ENCODE assay signal across 18 mouse cellular contexts in genomic region chr1:160618201-160618600, GRCm38 (mm10).
A peak's percentile ranks its signal among the peaks of the same experiment; 100 is the strongest.
DNase-seq lines count a peak whose midpoint lies in the region; TF ChIP-seq lines count a peak whose summit lies in the region.
"Had no signal": no experiment of that assay in that cellular context is flagged by ENCODE, and none has a peak within 500 bp of the region (broad histone marks: within the 10 kb centered on the region; RNA-seq: fewer than 3 reads in every experiment).

No protein-coding gene starts in this region.

- no peak overlapping the region for H3ac ChIP-seq in myocyte (ENCODE audit: control insufficient read depth, insufficient read length)

- H3K27me3 ChIP-seq in myocyte (ENCODE audit: control insufficient read depth, insufficient read depth, insufficient read length) = no peaks in the 10 kb centered on the region
- H3K27me3 ChIP-seq: limb, embryonic 15.5 days; liver, embryonic 15.5 days; megakaryocyte, embryonic 14.5 days had no signal

- TF ChIP-seq POLR2A in myocyte (IDR thresholded peaks at IDR 0.05; ENCODE audit: insufficient read length, low read depth) = no peak

- H3K79me2 ChIP-seq in myocyte (ENCODE audit: control insufficient read depth, insufficient read depth) = no peaks in the 10 kb centered on the region

- peak; percentile 24 for DNase-seq in embryo, embryonic 11 days
- DNase-seq in embryo, embryonic 10 days (ENCODE audit: low spot score) = no peak
- DNase-seq in adipocyte (ENCODE audit: low spot score) = peak; percentile 28
- DNase-seq in hindlimb bud, embryonic 11.5 days (ENCODE audit: extremely low spot score, low read depth, low spot score) = peak; percentile 63
- no peak for DNase-seq in lung, postnatal 36 days
- no peak for DNase-seq in adrenal gland, adult 18-20 months (ENCODE audit: low spot score in 2 of 2)
- DNase-seq: adrenal gland, postnatal 14 days; cerebellum, adult 11 months; cerebellum, postnatal 10 days; gastrocnemius, postnatal 14 days; kidney, adult 2 months; kidney, postnatal 14 days; right cerebral cortex, postnatal 25 days had no signal

- no peak overlapping the region for H3K4me2 ChIP-seq in myocyte (ENCODE audit: low read depth)
- H3K4me2 ChIP-seq: limb, embryonic 15.5 days; liver, embryonic 15.5 days had no signal

- H3K4me3 ChIP-seq in myocyte = no peak overlapping the region
- H3K4me3 ChIP-seq: hindbrain, embryonic 10.5 days; limb, embryonic 15.5 days; liver, embryonic 15.5 days; megakaryocyte, embryonic 14.5 days had no signal

- no peaks in the 10 kb centered on the region for H3K36me3 ChIP-seq in myocyte (ENCODE audit: control insufficient read depth, insufficient read depth)
- H3K36me3 ChIP-seq: hindbrain, embryonic 10.5 days; limb, embryonic 15.5 days; liver, embryonic 15.5 days had no signal

TF ChIP-seq in myocyte, 11 proteins besides CTCF, POLR2A, EP300 and RAD21:
- TF ChIP-seq POLR2AphosphoS2 (IDR thresholded peaks at IDR 0.05; ENCODE audit: insufficient read length, low read depth) (no peak), MYOD1 (IDR thresholded peaks at IDR 0.05; ENCODE audit: control insufficient read depth in 1 of 3, insufficient read length in 2 of 3, low read depth in 2 of 3) (no peak), TCF3 (IDR thresholded peaks at IDR 0.05; ENCODE audit: insufficient read length, low read depth) (no peak), REST (IDR thresholded peaks at IDR 0.05; ENCODE audit: insufficient read depth, insufficient read length) (no peak), USF1 (IDR thresholded peaks at IDR 0.05; ENCODE audit: low read depth) (peak; percentile 90), E2F4 (IDR thresholded peaks at IDR 0.05; ENCODE audit: insufficient read depth) (no peak), TCF12 (IDR thresholded peaks at IDR 0.05; ENCODE audit: insufficient read depth, poor library complexity, severe bottlenecking) (no peak), MAX (IDR thresholded peaks at IDR 0.05; ENCODE audit: low read depth) (no peak), CEBPB (IDR thresholded peaks at IDR 0.05; ENCODE audit: insufficient read depth, poor library complexity, severe bottlenecking) (peak; percentile 63; the same call in 1 of the 2 replicates), SRF (IDR thresholded peaks at IDR 0.05; ENCODE audit: control insufficient read depth, insufficient read length, low read depth) (no peak), MYOG (IDR thresholded peaks at IDR 0.05; ENCODE audit: control insufficient read depth in 1 of 3, insufficient read depth in 1 of 3, insufficient read length in 2 of 3, low read depth in 2 of 3) (no peak)
TF ChIP-seq in myocyte: peak in this region for 2.

Comparison
In these comparisons a context has a peak if more than half of its experiments do, and no peak if none do; other contexts are left out.
1. DNase-seq: peak in embryo, embryonic 11 days (single experiment), adipocyte (single experiment) and hindlimb bud, embryonic 11.5 days (single experiment); none in embryo, embryonic 10 days (single experiment), lung, postnatal 36 days (single experiment) and adrenal gland, adult 18-20 months (0 of 2).